Mouse (Mus musculus) A20 (cell line): Measurements from ENCODE around the gene Sfta2.

Source experiments
- DNase-seq: peaks from one replicate; pipeline ENCODE4 v3.0.0-alpha.2; 2011; ENCODE audit warnings: low read depth, low spot score

The Sfta2 gene

DNA sequence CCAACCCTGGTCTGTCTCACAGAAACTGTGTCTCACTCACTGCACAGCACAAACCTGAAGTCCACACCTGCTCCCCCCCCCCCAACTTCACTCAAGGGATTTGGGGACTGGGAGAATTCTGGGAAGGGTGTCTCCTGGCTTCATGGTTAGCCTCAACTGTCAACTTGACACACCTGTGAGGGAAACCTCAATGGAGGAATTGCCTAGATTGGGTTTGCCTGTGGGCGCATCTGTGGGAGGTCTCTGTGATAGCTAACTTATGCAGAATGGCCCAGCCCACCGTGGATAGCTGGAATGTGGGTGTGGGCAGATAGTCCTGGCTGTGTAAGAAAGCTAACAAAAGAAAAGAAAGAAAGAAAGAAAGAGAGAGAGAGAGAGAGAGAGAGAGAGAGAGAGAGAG, at the start of gene Sfta2:
Gene Sfta2 (plus strand): TSS at position 301 of the 400 bp plus-strand sequence.
- DNase-seq = no peak

DNA sequence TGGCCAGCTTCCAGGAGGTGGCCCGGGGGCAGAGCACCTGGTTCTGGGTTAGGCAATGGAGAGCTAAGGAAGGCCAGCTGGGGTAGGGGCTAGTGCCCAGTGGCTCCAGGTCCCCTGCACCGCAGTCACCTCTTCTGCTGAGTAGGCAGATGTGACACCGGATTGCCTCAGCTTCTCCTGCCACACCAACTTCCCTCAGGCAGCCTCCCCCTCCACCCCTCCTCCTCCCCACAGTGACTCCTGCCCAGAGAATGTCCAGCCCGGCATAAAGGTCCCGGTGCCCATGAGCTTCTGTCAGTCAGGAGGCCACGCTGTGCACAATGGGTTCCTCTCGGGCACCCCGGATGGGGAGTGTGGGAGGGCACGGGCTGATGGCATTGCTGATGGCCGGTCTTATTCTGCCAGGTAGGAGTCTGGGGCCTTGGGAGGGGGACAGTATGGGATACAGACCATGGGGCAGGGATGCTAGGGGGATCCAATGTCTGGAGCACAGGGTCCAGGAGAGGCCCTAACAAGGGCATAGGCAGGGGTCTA, 49.4 kb upstream of the Sfta2 start, which contains the start of gene Cdsn:
Gene Cdsn (plus strand): TSS at position 248 of the 534 bp plus-strand sequence.
- no peak for DNase-seq

DNA sequence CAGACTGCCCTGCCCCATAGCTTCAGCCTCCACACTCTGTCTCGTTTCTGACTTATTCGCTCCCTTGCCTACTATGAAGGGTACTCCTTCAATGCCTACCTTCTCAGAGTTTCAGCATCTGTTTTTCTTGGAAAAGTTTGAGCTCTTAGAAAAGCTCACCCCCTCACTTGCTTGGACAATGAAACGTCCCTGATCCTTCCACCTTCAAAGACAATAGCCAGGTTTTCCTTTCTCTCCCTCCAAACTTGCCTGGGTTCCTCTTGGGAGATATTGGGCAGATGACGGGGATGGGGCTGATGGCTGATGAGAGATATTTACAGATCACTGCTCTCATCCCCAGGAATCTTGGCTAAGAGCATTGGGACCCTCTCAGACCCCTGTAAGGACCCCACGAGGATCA, 47.0 kb upstream of the Sfta2 start:
- DNase-seq = no peak

DNA sequence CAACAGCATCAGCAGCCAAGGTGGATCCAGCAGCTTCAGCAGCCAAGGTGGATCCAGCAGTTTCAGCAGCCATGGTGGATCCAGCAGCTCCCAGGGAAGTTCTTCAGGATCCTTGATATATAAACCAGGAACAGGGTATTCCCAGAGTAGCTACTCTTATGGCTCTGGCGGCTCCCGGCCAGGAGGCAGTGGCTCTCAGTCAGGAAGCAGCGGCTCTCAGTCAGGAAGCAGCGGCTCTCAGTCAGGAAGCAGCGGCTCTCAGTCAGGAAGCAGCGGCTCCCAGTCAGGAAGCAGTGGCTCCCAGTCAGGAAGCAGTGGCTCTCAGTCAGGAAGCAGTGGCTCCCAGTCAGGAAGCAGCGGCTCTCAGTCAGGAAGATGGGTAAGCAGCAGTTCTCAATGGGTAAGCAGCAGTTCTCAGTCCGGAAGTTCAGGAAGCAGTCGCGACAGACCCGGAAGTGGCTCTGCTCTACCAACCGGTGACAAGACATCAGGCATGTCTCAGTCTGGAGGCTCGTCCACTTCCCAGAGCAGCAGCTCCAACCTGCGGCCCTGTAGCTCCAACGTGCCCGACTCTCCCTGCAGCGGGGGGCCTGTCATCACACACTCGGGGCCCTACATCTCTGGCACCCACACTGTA, 46.5 kb upstream of the Sfta2 start:
- peak; percentile 65 for DNase-seq

DNA sequence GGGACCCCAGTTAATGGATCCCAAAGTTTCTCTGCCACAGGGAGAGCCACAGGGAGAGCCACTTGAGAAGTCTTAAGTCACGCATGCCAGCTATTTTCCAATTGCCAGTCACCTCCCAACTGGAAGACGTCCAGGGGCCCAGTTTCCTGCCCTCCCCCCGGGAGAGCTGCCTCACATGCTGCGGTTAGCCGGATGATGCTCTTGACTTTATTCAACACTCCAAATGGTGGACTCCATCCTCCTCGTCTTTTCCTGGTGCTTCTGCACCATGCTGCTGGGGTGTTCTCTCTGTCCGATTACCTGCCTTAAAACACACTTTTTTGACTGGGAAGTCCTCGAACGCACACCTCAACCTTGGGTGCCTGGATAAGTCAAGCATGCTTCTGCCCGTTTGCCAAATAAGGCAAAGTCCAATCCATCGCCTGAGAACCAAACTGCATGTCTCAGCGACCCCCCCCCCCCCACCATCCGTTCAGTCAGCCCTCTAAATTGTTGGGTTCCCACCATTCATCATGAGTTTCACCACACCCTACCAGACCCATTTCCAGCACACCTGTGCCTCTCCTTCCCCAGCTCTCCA, 45.1 kb upstream of the Sfta2 start:
- DNase-seq = no peak

DNA sequence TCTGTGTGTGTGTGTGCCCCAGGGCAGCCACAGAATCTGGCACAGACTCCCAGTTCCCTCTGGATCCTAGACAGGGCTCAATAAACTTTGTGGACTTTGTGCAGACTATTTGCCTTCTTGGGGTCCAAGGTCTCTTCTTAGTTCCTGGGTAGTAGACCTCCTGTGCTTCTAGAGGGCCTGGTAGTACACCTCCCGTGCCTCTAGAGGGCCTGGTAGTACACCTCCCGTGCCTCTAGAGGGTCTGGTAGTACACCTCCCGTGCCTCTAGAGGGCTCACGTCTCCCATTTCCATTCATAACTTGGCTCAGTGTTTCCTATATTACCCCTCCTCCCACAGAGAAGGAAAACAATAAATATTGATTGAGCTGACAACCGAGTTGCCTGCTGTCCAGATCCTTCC, 44.5 kb upstream of the Sfta2 start:
- DNase-seq = peak; percentile 69

DNA sequence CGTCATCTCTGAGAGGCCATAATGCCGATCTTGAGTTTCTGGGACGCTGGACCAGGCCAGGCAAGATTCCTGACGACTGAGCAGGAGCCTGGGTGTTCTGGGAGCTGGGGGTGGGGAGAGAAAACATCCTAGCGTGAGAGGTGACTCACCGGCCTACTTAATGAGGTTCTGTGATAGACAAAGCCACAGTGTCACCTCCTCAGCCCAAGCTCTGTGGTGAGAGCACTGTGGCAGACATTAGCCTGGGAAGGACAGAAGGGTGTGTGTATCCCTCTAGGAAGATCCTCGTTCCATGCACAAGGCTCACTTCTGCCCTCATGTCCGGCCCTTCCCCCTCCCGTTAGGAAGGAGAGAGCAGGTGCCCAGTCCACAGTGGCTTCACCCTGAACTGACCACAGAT, 44.0 kb upstream of the Sfta2 start:
- no peak for DNase-seq

DNA sequence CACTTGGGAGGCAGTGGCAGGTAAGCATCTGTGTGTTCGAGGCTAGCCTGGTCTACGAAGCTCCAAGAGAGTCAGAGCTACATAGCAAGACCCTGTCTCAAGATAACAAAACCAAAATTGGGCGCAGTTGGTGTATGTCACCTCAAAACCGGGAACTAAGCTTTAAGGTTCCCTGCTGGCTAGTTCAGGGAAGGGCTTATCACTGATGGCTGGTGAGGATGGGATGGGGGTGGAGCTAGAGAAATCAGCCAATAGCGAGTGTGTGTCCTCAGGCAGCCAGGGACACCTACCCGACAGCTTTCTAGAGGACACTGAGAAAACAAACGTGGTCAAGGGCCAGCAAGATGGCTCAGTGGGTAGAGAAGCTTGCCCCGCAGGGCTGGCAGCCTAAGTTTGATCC, 43.1 kb upstream of the Sfta2 start:
- DNase-seq = no peak

DNA sequence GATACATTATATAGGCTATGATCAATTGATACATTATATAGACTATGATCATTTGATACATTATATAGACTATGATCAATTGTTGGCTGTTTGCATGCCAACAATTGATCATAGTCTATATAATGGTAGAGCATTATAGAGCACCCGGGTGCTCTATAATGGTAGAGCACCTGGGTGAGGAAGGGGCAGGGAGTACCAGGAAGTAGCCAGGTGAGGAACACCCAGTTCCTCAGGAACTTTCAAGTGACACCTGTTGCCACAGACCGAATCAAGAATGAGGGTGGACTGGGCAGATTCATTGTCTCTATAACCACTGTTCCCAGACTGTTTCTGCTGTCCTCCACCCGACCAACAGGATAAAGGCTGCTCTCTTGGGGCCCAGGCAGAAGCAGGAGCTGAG, 34.2 kb upstream of the Sfta2 start, which contains the start of gene 2300002M23Rik:
Gene 2300002M23Rik (plus strand): TSS at position 301 of the 400 bp plus-strand sequence.
- DNase-seq = no peak

DNA sequence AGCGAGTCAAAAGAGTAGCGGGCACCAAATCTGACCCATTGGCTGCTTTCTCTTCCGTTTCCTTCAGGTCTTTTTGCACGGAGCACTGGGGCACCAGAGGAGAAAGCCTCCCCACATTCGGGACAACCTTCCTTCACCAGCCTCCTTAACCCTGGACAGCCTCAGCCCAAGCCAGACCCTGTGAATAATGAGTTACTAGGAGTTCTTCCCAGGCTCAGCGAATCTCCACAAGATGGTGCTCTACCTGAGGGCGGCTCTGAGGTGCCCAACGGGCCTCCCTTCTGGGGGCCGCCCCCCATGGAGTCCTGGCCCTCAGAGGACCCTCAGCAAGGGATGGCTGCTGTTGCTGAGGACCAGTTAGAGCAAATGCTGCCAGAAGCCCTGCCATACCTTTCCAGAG, 33.6 kb upstream of the Sfta2 start:
- DNase-seq = no peak

DNA sequence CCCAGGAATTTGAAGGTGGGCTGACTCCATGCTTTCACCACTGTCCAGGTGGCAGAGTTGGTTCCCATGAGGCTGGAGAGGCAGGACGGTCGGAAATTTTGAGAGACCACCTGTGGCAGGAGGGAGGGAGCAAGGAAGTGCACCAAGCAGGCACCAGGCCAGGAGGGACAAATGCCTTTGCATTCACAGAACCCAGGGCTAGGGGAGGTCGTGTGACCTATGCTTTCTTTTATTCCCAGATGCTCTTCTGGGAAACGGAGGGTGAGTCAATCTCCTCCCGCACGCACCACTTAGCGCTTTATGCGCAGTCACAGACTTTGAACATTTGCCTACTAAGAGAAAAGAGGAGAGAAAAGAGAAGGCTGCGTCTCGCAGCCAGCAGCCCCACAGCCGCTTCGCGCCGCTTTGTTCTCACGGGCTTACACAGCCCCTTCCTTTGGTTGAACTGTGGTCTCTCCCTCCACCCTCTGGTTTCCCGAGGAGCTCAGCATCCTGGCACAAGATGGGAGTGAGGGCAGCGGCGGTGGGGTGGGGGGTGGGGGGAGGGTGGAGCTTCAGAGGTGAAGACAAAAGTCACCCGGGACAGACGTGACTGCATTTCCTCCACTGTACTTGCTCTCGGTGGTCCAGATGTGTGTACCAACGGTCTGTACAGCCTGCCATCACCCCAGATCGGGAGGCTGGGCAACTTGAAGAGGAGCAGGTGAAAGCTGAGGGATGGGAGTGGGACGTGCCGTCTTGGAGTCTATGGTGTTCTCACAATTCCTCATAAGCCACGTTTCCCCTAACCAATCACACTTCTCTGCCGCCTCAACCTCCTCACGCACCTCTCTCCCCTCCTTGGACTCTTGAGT, 32.0 kb upstream of the Sfta2 start:
- no peak for DNase-seq

DNA sequence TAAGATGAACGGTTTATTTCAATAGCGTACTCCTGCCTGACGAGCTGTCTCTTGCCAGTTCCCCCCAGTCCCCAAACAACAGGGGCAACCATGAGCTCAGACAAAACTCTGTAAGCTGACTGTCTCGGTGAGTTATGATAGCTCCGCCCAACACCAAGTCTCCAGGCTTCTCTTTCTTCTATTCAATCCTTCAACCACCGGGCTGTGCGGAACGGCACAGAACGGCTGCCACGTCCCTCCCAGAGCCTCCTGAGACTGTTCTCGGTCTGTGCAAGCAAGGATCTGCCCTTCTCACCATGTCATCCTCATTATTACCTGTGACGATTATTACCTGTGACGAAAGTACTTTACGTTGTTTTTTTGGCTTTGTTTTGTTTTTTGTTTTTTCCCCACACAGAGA, 30.5 kb upstream of the Sfta2 start:
- DNase-seq = no peak

DNA sequence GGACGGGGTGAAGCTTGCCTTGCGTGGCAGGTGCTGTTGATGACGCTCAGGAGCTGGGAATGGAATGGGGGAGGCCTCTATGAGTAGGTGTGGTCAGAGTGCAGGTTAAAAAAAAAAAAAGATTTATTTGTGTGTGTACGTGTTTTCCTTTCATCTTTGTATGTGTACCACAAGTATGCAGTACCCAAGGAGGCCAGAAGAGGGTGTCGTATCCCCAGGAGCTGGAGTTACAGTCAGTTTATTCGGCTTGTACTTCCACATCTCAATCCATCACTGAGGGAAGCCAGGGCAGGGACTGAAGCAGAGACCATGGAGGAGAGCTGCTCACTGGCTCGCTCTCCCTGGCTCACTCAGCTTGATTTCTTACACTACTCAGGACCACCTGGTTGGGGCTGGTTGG, 29.9 kb upstream of the Sfta2 start:
- DNase-seq = no peak

DNA sequence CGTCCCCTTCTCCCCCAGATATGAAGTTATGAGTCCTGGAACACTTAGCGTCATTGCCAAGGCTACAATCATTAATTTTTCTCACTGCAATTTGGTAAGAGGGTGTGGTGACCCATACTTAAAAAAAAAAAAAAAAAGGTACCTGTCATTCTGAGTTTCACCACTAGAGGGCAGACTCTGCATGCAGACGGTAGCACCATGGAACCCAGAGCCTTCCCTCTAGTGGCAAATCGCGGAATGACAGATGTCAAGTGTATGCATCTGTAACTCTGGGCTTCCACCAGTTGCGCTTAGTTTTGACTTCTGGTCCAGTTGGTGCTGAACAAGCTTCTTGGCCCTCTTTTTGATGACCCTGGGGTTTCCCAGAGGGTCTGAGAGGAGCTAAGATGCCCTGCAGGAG, 23.1 kb upstream of the Sfta2 start:
- DNase-seq = peak; percentile 82

DNA sequence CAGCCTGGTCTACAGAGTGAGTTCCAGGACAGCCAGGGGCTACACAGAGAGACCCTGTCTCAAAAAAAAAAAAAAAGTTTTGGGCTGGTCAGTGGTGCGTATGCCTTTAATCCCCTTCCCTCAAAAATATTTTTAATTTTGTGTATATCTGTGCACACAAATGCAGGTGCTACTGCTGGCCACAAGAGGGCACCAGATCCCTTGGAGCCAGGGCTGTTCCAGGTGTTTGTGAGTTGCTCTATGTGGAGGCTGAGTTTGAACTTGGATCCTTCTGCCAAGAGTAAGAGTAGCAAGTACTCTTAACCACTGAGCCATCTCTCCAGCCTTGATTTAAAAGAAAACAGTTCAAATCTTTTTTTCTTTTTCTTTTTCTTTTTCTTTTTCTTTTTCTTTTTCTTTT, 18.4 kb upstream of the Sfta2 start:
- DNase-seq = peak; percentile 48

DNA sequence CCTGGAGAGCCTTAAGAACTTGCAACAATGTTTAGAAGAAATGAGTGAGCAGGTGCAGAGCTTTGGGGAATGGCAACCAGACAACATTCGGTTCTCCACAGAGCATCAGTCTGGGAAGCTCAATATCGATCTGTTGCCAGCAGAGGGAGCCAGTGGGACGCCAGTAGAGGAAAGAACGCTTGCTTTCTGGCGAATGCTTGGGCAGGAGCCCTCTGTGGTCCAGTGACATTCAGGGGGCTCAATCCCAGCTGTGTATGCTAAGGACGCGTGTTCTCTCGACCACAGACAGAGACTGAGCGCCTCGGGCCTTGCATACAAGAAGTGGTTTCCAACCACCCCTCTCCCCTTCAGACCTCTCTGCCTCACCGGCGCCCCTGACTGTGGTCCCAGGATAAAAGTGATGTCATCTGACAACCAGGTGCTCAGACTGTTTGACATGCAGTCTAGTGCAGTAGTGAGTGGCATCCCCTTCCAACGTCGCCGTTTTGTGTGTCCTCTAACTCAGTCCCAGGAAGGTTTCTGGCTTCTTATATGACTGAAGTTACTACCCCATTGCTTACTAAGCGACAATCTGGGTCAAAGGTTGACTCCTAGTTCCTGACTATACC, 16.9 kb upstream of the Sfta2 start:
- peak; percentile 82 for DNase-seq

DNA sequence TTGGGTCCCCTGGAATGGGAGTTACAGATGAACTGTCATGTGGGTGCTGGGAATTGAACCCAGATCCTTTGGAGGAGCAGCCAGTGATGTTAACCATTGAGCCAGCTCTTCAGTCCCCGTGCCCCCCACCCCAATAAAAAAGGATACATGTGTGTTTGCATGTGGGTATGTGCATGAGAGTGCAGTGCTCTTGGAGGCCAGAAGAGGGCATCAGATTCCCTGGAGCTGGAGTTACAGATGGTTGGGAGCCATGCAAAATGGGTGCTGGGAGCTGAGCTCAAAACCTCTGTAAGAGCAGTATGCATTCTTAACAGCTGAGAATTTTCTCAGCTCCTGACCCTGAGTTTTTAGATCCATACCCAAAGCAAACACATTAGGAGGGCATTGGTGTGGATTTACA, 14.1 kb upstream of the Sfta2 start:
- DNase-seq = no peak

DNA sequence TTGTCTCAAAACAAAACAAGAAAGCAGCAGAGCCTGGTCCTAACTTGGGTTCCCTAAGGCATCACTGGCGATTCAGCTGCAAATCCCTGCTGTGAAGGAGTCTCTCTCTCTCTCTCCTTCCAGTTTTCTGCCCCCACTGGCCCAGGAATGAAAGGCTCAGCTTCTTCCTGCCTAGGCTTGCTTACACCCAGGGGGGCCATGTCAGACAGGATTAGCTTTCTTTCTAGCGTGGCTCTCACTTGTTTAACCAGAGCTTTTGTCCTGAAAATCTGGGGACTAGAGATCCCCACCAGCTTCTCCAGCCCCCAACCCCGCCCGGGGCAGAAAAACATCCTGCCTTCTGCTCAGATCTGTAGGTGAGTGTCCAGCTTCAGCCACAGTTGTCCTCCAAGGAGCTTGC, 13.0 kb upstream of the Sfta2 start:
- DNase-seq = no peak

DNA sequence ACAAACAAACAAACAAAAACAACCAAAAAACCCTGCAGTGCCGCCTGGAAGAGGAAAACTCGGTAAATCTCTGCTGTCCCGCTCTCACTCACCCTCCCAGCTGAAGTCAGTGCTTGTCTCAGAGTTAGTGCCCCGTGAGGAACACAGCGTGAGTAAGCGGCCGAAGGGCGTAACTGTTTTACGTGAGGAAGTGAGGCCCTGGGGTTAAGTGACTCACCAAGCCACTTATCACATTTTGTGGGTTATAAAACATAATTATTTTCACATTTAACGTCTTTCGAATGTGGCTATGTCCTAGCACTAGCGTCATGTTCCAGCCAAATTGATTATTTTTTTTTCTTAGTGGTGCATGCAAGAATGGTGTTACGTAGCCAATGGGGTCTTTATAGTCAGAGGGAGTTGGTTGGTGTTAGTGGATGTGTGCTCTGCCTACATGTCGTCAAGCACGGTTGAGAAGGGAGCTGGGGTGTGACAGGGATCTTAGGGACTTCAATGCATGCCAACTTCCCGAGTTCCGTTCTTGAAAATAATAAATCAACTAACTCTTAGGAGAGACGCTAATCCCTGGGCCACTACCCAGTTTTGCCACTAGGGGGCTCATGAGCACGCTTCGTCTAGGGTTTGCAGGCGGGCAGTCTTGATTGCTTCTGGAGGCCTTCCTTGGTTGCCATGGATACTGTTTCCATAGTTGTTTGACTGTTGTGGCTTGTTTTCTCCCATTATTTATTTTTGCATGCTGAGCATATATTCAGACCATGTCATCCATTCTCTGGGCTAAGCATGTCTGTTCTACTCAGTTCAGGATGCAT, 10.7 kb upstream of the Sfta2 start:
- DNase-seq = peak; percentile 81

DNA sequence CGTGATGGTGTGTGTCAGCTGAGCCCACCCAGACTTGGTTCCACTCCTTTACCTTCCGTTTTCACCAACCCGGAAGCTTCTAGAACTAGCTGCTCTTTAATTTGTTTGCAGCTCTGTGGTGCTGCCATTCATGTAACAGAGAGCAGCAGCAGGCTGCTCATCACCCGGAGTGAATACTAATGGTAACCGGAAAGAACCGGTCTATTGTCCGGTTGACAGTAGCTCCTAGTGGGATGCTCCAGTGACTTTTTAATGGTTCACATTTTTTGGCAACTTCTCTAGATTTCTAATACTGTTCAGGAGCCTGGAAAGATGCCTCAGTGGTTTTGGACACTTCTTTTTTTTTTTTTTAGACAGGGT, 10.2 kb upstream of the Sfta2 start:
- no peak for DNase-seq

DNA sequence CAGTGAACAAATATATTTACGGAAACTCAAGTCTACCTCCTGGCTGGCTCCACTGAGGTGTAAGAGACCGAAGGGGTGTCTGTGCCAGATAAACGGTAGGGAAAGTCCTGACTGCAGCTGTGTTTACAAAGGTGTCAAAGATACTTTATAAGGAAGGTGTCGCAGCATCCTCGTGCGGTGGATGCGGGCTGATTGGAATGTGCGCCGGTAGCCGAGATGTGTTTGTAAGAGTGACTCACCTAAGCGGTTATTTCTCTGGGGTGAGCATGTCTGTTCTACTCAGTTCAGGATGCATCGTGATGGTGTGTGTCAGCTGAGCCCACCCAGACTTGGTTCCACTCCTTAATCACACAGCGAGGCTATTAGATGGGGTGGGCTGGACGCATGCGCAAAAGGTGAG, 9.6 kb upstream of the Sfta2 start:
- no peak for DNase-seq
